Mouse (Mus musculus) layer of hippocampus, adult 18-20 months (tissue): ENCODE data around the gene Clrn3. TPM values are rescaled to one million over a fixed set of nuclear protein-coding genes. Genes with fewer than 3 reads are reported as not detected.
"Not testable (repeated sequence)": the region's sequence is repeated elsewhere in the genome, so short reads cannot be mapped to it uniquely, and the experiment has no call there.

Experiments used
- DNase-seq, 2 experiments: peaks; one replicate each; pipeline ENCODE4 v3.0.0; 2022; ENCODE audit warnings: low spot score in 2 of 2
- total RNA-seq, 2 experiments: library from RNA; stranded (reverse); gene quantifications; 2 replicates each; pipeline ENCODE4 v1.2.3; 2021

The Clrn3 gene
- total RNA-seq, 2 experiments from 2014 or later = not detected

DNA sequence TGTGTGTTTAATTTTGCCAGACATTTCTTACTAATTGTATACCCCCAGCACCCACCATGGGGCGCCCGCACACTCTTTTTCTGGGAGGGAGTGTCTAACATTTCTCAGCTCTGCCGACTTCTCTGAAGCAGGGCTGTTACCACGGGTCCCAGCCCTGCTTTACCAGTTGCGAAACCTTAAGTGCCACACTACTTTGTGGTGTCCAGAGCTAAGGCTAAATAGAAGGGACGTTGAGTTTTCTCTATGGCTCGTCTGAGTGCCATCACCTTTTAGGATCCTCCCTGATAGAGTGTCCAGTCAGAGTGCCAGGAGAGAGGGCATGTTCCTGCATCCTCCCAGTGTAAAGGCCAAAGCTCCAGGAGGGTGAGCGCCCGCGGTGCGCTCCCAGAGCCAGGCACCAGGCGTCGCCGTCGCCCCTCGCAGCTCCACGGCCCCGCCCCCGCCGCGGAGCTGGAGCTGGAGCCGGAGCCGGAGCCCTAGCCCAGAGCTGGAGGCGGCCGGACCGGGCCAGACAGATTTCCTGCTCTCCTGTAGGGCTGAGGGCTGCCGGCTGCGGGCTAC is 9.0 kb upstream of the Clrn3 start, which contains the start of gene Ptpre:
TSS of gene Ptpre (plus strand) at position 141 of the 561 bp plus-strand sequence.
- peak; percentile 88 to 96 for DNase-seq

GRCm38 (mm10) chr7:135535908-135536307 is 7.5 kb upstream of the Clrn3 start:
- DNase-seq = no peak

DNA sequence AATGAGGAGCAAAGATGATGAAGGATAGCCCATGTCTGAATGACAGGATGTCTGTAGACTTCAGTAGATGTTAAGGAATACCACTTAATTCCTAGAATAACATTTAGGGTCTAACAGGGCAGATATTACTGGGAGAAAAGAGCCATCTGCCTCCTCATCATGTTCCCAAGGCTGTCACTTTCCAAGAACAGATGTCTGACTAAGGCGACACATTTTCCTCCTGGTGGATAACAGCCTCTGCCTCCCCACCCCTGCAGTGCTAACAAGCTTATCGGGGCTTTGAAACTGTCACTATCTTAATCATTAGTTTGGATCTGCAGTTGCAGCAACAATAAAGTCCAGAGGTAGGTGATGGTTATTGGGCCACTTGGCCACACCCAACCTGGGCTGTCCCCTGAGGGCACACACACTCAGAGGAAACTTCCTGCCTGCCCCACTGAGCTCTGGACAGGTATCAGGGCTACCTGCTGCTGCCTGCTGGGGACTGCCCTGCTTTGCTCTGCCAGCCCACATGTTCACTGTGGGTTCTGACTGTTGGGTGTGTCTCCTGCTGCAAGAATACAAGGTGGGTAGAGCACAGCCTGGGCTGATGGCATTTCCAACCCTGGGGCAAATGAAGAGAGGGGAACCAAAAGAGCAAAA is 6.2 kb upstream of the Clrn3 start:
- peak; percentile 41 to 69 for DNase-seq

- no peak for DNase-seq
Observed at GRCm38 (mm10) chr7:135529068-135529467, 614 bp upstream of the Clrn3 start.

- no peak for DNase-seq
Observed at GRCm38 (mm10) chr7:135527169-135527568, 1.3 kb downstream of the Clrn3 start.

- DNase-seq = no peak
Observed at GRCm38 (mm10) chr7:135526574-135527152, 1.8 kb downstream of the Clrn3 start.

DNA sequence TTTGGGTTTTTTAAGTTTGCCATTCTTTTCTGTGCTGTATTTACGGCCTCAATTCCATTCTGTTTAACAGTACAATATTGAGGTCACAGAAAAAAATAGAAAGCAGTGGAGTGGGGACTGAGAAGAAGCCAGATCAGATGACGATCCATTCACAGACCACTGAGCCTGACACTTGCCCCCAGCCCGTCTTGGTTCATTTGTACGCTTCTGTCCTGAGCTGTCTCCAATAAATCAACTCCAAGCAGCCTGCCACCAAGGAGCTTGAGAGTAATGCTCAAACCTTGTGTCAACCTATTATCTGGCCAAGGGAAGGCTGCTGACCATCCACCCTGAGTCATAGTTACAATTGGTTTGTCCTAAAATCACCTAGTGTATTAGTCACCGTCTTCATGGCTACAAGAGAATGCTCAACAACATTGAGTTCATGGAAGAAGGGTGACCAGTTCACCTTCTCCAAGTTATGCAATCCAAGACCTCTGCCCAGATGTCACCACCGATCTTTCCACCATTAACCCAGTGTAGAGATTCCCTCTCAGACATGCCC is 4.0 kb downstream of the Clrn3 start:
- no peak for DNase-seq

- no peak for DNase-seq
Observed at GRCm38 (mm10) chr7:135523981-135524380, 4.5 kb downstream of the Clrn3 start.

DNA sequence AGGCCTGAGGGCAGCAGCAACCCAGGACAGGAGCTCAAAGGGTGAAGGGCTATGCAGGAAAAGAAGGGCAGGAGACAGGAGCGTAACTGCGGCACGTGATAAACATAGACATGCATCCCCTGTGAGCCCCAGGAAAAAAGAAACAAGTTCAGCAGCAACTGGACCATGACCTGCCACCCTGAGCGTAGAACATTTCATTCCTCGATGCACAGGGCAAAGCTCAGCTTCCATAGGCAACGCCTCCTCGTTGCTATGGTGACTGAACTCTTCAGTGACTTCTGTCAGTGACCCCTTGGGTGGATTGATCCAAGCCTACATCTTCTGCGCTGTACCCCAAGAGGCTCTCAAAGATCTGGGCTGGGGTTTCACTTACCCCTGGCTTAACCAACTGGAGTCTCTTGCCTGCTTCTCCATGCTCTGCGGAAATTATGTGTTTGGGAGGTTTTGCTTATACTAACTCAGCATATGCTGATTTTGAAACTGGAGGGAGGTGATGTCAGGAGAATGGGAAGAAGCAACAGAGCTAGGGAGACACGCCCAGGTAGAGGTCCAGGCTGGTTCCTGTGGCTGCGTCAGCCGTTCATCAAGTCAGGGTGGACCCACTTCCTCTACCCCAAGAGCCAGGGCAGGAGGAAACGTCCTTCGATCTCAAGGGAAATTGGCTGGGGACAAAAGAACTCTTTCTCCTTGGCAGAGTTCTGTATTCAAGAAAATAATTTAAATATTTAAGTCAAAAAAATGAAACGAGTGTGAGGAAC is 6.5 kb downstream of the Clrn3 start:
- DNase-seq = no peak

DNA sequence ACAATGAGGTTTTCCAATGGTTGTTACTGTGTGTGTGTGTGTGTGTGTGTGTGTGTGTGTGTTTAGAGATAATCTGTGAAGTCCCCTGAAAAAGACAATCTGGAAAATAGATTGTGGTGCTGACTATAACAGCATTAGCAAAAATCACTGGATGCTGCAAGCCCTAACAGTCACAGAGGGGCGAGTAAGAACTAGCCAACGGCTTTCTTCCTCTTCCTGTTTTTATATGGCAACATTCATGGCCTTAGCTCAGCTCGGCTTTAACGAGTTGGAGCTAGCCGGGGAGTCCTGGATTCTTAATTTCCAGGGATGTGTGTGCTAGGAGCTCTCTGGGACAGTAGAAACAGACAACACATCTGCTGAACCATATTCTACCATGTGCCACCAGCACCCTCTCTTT is 8.2 kb downstream of the Clrn3 start:
- no peak for DNase-seq

DNA sequence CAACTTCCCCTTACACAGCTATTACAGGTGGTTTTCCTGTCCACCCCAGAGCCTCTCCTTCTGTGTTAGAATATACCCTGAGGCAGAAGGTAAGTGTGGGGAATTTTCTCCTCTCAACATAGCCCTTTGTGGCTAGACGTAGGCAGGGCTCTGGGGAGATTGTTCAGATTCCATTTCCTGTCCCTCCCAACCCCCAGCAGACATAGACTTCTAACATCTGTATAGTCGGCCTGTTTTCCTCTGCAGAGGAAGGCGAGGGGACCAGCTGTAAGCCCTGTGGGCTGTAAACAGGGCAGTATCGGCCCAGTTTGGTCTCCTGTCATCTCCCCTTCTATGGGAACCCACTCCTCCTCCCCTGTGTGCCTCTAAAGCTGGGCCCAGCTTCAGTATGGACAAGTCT is 11.3 kb downstream of the Clrn3 start:
- no peak for DNase-seq

- no peak for DNase-seq
Observed at GRCm38 (mm10) chr7:135511723-135512122, 16.7 kb downstream of the Clrn3 start.

DNA sequence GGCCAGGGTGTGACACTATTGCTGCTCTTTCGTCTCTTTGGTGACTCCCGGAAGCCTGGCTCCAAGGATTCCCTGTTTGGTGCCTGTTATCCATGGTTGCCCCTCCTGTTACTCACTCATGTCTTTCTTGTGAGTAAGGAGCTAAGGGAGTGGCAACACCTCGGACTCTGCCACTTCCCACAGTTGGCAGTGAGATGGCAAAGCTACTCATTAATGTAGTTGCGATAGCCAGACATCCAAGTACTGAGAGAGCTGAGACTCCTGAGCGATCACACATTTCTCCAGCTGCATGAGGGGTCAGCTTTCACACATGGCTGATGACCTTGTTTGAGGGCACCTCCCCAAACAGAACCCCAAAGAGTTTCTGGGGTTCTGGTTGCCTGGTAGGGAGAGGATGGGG is 18.0 kb downstream of the Clrn3 start:
- DNase-seq = no peak

GRCm38 (mm10) chr7:135509272-135509671 is 19.2 kb downstream of the Clrn3 start:
- no peak for DNase-seq

DNA sequence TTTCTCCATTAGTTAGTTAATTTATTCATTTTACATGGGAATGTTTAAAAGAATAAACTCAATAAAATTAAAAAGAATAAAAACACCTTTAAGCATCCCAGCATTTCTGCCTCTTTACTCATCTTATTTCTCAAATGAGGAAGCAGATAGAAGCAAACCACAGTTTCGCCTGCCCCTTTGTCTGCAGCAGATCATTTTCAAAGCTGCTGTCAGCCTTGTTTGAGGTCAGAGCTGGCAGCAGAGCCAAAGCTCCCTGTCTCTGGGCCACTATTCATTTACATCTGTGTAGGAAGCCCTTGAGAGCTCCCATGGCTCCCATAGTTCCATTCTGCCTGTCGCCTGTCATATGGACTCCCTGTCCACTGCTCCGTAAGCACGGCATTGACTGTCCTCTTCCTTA is 19.9 kb downstream of the Clrn3 start:
- DNase-seq = no peak

DNA sequence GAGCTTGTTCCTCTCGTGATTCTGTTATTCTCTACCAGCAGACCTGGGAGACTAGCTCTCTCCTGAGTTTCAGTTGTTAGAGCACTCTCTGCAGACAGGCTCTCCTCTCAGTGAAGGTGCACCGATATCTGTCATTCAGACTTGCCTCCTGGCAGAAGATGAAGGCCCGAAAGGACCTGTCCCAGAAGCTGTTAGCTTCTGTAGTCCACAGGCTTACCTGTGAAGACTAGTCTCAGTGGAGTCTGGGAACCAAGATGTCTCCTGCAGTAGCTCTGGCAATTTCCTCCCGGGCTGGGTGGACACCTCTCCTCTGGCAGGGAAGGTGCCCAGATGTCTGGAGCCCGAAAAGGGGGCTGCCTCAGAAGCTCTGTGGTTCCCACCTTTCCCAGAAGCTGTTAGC is 21.9 kb downstream of the Clrn3 start:
- not testable (repeated sequence) for DNase-seq

DNA sequence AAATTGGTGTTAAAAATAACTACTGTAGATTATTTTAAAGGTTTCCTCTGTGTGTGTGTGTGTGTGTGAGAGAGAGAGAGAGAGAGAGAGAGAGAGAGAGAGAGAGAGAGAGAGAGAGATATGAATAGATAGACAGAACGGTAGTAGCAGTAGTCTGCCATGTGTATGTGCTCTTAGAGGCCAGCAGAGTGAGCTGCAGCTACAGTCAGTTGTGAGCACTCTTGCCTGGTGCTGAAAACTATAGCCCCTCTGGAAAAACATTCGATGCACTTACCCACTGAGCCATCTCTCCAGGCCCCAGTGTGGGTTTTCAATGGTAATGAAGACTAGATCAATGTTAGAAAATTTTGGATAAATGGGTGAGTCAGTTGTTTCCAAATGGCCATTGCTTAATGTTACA is 29.1 kb downstream of the Clrn3 start:
- no peak for DNase-seq

- DNase-seq = no peak
Observed at GRCm38 (mm10) chr7:135498565-135499186, 29.8 kb downstream of the Clrn3 start.

- DNase-seq = peak in 1 of 2 experiments; percentile 31
Observed at GRCm38 (mm10) chr7:135495303-135495702, 33.2 kb downstream of the Clrn3 start.

DNA sequence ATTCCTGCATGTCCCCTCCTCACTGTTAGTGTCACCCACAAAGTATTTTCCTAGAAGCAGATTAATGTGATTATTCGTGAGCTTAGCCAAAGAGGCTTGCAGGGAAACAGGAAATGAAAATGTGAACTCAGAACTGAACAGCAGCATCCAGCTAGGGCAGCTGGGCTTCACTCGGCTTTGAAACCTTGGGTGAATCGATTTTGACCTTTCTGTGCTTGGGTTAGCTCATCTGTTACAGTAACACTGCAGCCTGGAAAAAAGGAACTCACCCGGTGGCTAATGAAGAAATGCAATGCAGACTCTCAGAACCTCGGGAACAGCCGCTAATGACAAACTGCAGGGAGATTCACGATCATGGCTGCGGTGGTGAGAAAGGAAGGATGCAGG is 38.0 kb downstream of the Clrn3 start:
- no peak for DNase-seq

GRCm38 (mm10) chr7:135489724-135490499 is 38.5 kb downstream of the Clrn3 start:
- no peak for DNase-seq
